Mouse (Mus musculus) lung, adult 2 months (tissue): ENCODE results near the gene Arid3a. TPM values are rescaled to one million over a fixed set of nuclear protein-coding genes. Genes with fewer than 3 reads are reported as not detected.

Source experiments
- DNase-seq: peaks from one replicate; pipeline ENCODE4 v3.0.0; 2022
- H3K4me1 ChIP-seq: fragments of 200-500 bp; 2 replicates; pipeline ENCODE4 v1.6.1; 2011; ENCODE audit warnings: low read length; ENCODE audit not compliant: control insufficient read depth, insufficient read depth
- H3K4me3 ChIP-seq: fragments of 200-500 bp; replicated peaks from 2 replicates; pipeline ENCODE3; 2011; ENCODE audit warnings: low read depth, mild to moderate bottlenecking, control low read depth, low read length; ENCODE audit errors: extremely low read depth
- CTCF ChIP-seq: fragments of 200-500 bp; IDR thresholded peaks from 2 replicates; pipeline ENCODE4 v1.5.1; 2011; ENCODE audit warnings: mild to moderate bottlenecking, low read length, control low read depth; ENCODE audit not compliant: insufficient read depth
- POLR2A ChIP-seq: fragments of 200-500 bp; IDR thresholded peaks from 2 replicates; pipeline ENCODE4 v1.6.1; 2011; ENCODE audit warnings: low read depth, mild to moderate bottlenecking, control low read depth, low read length, borderline replicate concordance; ENCODE audit errors: extremely low read depth
- WGBS: fragments of 180-500 bp; shearing (Covaris S2); methylation state at CpG from one replicate; pipeline ENCODE4 v1.1.7; 2018; 5-methylcytosine and 5-hydroxymethylcytosine counted together
- polyA plus RNA-seq: library from polyadenylated mRNA; depleted of rRNA; stranded (reverse); fragments of >200 nt; gene quantifications from 2 replicates; pipeline ENCODE4 v1.2.3, GENCODE M21; 2012; rRNA removed

The Arid3a gene
- polyA plus RNA-seq, 1 experiment, result 7.8 TPM

DNA sequence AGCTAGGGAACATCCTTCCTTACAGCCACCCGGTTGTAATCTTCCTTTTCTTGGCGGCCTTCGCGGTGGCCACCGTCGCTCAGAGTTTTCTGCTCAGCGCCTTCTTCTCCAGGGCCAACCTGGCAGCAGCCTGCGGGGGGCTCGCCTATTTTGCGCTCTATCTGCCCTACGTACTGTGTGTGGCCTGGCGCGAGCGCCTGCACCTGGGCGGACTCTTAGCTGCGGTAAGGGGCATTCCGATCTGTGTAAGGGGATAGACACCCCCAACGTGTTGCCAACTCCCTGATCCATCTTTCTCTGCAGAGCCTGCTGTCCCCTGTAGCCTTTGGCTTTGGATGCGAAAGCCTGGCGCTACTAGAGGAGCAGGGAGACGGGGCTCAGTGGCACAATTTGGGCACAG lies 76.0 kb downstream of the Arid3a start:
- TF ChIP-seq CTCF (no peak), POLR2A (no peak)
- no peak for DNase-seq
- no peak overlapping the region for H3K4me3 ChIP-seq
- WGBS, result 68% methylated on average over 21 of the region's 21 CpGs
- peaks cover 10% of the 10 kb centered on the region for H3K4me1 ChIP-seq

DNA sequence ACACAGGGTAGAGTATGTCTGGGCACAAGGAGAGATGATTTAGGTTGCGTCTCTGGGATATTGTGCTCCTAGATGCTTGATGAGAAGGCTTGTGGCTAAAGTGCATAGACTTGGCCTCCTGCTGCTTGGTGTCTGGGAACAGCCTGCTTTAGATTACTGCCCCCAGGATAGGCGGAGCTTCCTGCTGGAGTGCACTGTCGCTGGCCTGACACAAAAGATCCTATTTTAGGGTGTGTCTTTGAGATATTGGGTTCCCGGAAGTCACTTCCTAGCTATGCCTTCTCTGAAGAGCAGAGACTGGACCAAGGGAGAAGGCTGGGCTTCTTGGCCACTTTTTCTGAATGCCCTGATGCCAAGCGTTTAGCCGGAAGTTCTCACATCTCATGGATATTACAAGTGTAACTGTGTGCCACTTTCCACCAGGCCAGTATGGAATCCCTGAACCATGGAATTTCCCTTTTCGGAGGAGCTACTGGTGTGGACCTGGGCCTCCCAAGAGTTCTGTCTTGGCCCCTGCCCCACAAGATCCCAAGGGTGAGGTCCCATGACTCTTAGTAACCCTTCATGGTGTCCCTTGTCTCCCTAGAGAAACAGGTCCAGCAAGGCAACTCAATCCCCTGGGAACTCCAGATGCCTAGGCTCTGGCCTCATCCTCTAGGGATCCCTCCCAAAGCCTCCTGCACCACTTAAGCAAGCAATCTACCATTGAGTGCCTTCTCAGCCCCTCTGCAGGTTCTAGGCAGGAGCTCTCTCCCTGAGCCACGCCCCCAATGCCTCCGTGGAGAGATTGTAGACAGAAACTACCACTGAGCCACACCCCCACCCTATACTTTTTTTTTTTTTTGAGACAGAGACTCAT lies 76.8 kb downstream of the Arid3a start:
- 50% methylated on average over 9 of the region's 9 CpGs for WGBS
- TF ChIP-seq POLR2A (0 out of 2 replicates have a peak, but pooled peaks have one; percentile 23), CTCF (no peak)
- DNase-seq, result no peak
- H3K4me3 ChIP-seq, result no peak overlapping the region
- H3K4me1 ChIP-seq, result peaks cover 8% of the 10 kb centered on the region

DNA sequence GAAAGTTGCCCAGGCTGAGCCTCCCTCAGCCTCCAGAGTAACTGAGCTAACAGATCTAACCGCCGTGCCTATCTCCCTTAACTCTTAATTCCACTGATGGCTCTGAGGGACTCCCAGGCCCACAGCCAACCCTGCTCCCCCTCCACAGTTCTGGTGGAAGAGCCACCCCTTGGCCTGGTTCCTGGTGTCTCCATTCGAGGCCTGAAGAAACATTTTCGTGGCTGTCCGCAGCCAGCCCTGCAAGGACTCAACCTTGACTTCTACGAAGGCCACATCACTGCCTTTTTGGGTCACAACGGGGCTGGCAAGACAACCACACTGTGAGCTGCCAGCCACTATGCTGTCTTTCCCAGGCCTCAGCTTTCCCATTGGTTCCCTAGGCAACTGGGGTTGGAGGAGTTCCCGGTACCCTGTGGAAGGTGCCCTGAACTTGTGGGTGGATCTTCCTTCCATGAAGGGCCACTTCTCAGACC lies 77.4 kb downstream of the Arid3a start:
- no peak for DNase-seq
- Histone ChIP-seq H3K4me3 (no peak overlapping the region), H3K4me1 (peaks cover 8% of the 10 kb centered on the region)
- WGBS, result 77% methylated on average over 8 of the region's 8 CpGs
- TF ChIP-seq POLR2A (no peak), CTCF (no peak)

Other genes with a start within 250 kb of the Arid3a start
- 112 and 121 TPM in 2 replicates for gene Cdc34, start 244.8 kb upstream of the Arid3a start, polyA plus RNA-seq
- 1.5 and 1.6 TPM in 2 replicates for gene Gzmm, start 238.0 kb upstream of the Arid3a start, polyA plus RNA-seq
- 684 and 692 TPM in 2 replicates for gene Bsg, start 222.6 kb upstream of the Arid3a start, polyA plus RNA-seq
- gene Hcn2, start 210.4 kb upstream of the Arid3a start, polyA plus RNA-seq, result 3.0 and 3.9 TPM in 2 replicates
- gene Polrmt, start 180.5 kb upstream of the Arid3a start, polyA plus RNA-seq, result 42.0 and 46.2 TPM in 2 replicates
- 0.10 and 1.0 TPM in 2 replicates for gene Fgf22, start 172.0 kb upstream of the Arid3a start, polyA plus RNA-seq
- 103 and 134 TPM in 2 replicates for gene Rnf126, start 160.1 kb upstream of the Arid3a start, polyA plus RNA-seq
- gene Fstl3, start 149.8 kb upstream of the Arid3a start, polyA plus RNA-seq, result 65.8 and 72.7 TPM in 2 replicates
- gene Prss57, start 136.1 kb upstream of the Arid3a start, polyA plus RNA-seq, result 0.20 TPM in 1 of 2 replicates, not detected in the other
- gene Palm, start 133.5 kb upstream of the Arid3a start, polyA plus RNA-seq, result 34.2 and 38.5 TPM in 2 replicates
- 4.0 and 4.8 TPM in 2 replicates for gene Misp, start 106.1 kb upstream of the Arid3a start, polyA plus RNA-seq
- 224 and 265 TPM in 2 replicates for gene Ptbp1, start 72.6 kb upstream of the Arid3a start, polyA plus RNA-seq
- 3.6 and 5.0 TPM in 2 replicates for gene Prtn3, start 52.6 kb upstream of the Arid3a start, polyA plus RNA-seq
- 8.4 and 8.9 TPM in 2 replicates for gene Plppr3, start 52.4 kb upstream of the Arid3a start, polyA plus RNA-seq
- gene Elane, start 40.8 kb upstream of the Arid3a start, polyA plus RNA-seq, result 0.11 and 0.85 TPM in 2 replicates
- 297 and 1,797 TPM in 2 replicates for gene Cfd, start 36.2 kb upstream of the Arid3a start, polyA plus RNA-seq
- gene Med16, start 18.1 kb upstream of the Arid3a start, polyA plus RNA-seq, result 76.2 and 79.1 TPM in 2 replicates
- gene Gm26602, start 16.2 kb upstream of the Arid3a start, polyA plus RNA-seq, result not detected in 2 replicates
- gene Kiss1r, start 10.1 kb upstream of the Arid3a start, polyA plus RNA-seq, result 20.9 and 24.4 TPM in 2 replicates
- 129 and 162 TPM in 2 replicates for gene R3hdm4, start 5.8 kb upstream of the Arid3a start, polyA plus RNA-seq
- 33.5 and 35.5 TPM in 2 replicates for gene Wdr18, start 33.1 kb downstream of the Arid3a start, polyA plus RNA-seq
- gene Grin3b, start 43.7 kb downstream of the Arid3a start, polyA plus RNA-seq, result 0.33 TPM in 1 of 2 replicates, not detected in the other
- 294 and 318 TPM in 2 replicates for gene Tmem259, start 57.3 kb downstream of the Arid3a start, polyA plus RNA-seq
- 387 and 395 TPM in 2 replicates for gene Cnn2, start 61.5 kb downstream of the Arid3a start, polyA plus RNA-seq
- 31.4 and 38.2 TPM in 2 replicates for gene Abca7, start 69.5 kb downstream of the Arid3a start, polyA plus RNA-seq
- gene Arhgap45, start 89.6 kb downstream of the Arid3a start, polyA plus RNA-seq, result 102 and 103 TPM in 2 replicates
- gene Polr2e, start 112.8 kb downstream of the Arid3a start, polyA plus RNA-seq, result 199 and 208 TPM in 2 replicates
- 581 and 623 TPM in 2 replicates for gene Gpx4, start 120.1 kb downstream of the Arid3a start, polyA plus RNA-seq
- 83.7 and 85.8 TPM in 2 replicates for gene Sbno2, start 178.5 kb downstream of the Arid3a start, polyA plus RNA-seq
- 161 and 168 TPM in 2 replicates for gene Stk11, start 188.8 kb downstream of the Arid3a start, polyA plus RNA-seq
- gene Atp5d, start 211.6 kb downstream of the Arid3a start, polyA plus RNA-seq, result 709 and 1,054 TPM in 2 replicates
- gene Cbarp, start 213.8 kb downstream of the Arid3a start, polyA plus RNA-seq, result 29.9 and 31.5 TPM in 2 replicates
- gene Midn, start 221.2 kb downstream of the Arid3a start, polyA plus RNA-seq, result 110 and 150 TPM in 2 replicates
- gene Cirbp, start 238.9 kb downstream of the Arid3a start, polyA plus RNA-seq, result 162 and 200 TPM in 2 replicates
- gene 1600002K03Rik, start 245.9 kb downstream of the Arid3a start, polyA plus RNA-seq, result 11.2 and 14.0 TPM in 2 replicates